Mouse (Mus musculus) ES-E14 (cell line): ENCODE data around the gene Fam120c.

Experiments used
- CHD2 ChIP-seq: IDR thresholded peaks from 2 replicates; pipeline ENCODE4 v1.6.1; 2014; ENCODE audit warnings: mild to moderate bottlenecking, low read depth, low read length, inconsistent platforms
- HCFC1 ChIP-seq: IDR thresholded peaks from 2 replicates; pipeline ENCODE4 v1.6.1; 2012; ENCODE audit warnings: low read length, inconsistent platforms, borderline replicate concordance; ENCODE audit not compliant: insufficient read depth
- MAFK ChIP-seq: IDR thresholded peaks from 2 replicates; pipeline ENCODE4 v1.6.1; 2014; ENCODE audit warnings: mild to moderate bottlenecking, low read depth, low read length, inconsistent platforms; ENCODE audit not compliant: insufficient read depth
- ZC3H11A ChIP-seq: IDR thresholded peaks from 2 replicates; pipeline ENCODE4 v1.6.1; 2012; ENCODE audit warnings: low read depth, mild to moderate bottlenecking, inconsistent platforms, low read length, borderline replicate concordance
- ZNF384 ChIP-seq: IDR thresholded peaks from 2 replicates; pipeline ENCODE4 v1.6.1; 2012; ENCODE audit warnings: low read depth, low read length, inconsistent platforms

DNA sequence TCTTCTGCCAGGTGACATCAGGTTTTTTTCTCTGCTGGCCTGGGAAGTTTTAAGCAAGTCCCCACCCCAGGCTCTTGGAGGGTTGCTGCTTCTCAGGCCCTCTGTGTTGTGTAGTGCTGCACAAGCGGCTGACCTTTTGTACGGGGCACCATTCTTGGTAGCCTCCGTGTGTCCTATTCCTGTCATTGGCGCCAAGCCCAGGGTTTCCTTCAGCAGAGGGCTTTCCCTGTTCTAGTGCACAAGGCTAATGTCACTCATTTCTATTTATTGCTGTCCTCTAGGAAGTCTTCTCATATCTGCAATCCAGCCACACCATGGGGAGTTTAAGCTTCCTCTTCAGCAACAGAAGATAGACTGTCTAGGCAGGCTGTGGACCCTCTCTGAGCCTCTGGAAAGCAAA is 6.2 kb upstream of the Fam120c start:
- no peak for TF ChIP-seq ZNF384
- no peak for TF ChIP-seq HCFC1
- TF ChIP-seq ZC3H11A: no peak
- TF ChIP-seq CHD2: no peak
- TF ChIP-seq MAFK: no peak
